Mouse (Mus musculus) limb, embryonic 13.5 days (tissue): ENCODE data around the gene P2rx1. TPM values are rescaled to one million over a fixed set of nuclear protein-coding genes. Genes with fewer than 3 reads are reported as not detected.

Source experiments
- ATAC-seq: fragments of 200-750 bp; cut with Nextera tagmentation; 2 replicates; pipeline ENCODE4 v1.8.0; 2017; ENCODE audit warnings: low read depth, moderate number of reproducible peaks, moderate TSS enrichment; ENCODE audit not compliant: low FRiP score
- H3K27ac ChIP-seq: fragments of 300-500 bp; sonication (generic); 2 replicates; pipeline ENCODE4 v1.5.1; 2015; ENCODE audit warnings: inconsistent platforms, mild to moderate bottlenecking, moderate library complexity
- H3K27me3 ChIP-seq: fragments of 300-500 bp; sonication (generic); 2 replicates; pipeline ENCODE4 v1.6.1; 2015; ENCODE audit warnings: mild to moderate bottlenecking, inconsistent platforms
- H3K36me3 ChIP-seq: fragments of 300-500 bp; sonication (generic); 2 replicates; pipeline ENCODE4 v1.6.1; 2015; ENCODE audit warnings: inconsistent platforms, mild to moderate bottlenecking, moderate library complexity
- H3K4me1 ChIP-seq: fragments of 300-500 bp; sonication (generic); 2 replicates; pipeline ENCODE4 v1.6.1; 2015; ENCODE audit warnings: inconsistent platforms
- H3K4me2 ChIP-seq: fragments of 300-500 bp; sonication (generic); replicated peaks from 2 replicates; pipeline ENCODE4 v1.6.1; 2015; ENCODE audit warnings: inconsistent platforms, mild to moderate bottlenecking, moderate library complexity
- H3K4me3 ChIP-seq: fragments of 300-500 bp; sonication (generic); 2 replicates; pipeline ENCODE4 v1.5.1; 2015; ENCODE audit warnings: moderate library complexity, mild to moderate bottlenecking, inconsistent platforms
- H3K9ac ChIP-seq: fragments of 300-500 bp; sonication (generic); 2 replicates; pipeline ENCODE4 v1.6.1; 2015; ENCODE audit warnings: mild to moderate bottlenecking, inconsistent platforms
- H3K9me3 ChIP-seq: fragments of 300-500 bp; sonication (generic); 2 replicates; pipeline ENCODE4 v1.6.1; 2016; ENCODE audit warnings: inconsistent platforms
- WGBS: fragments of 180-500 bp; shearing (Covaris S2); methylation state at CpG from one replicate; pipeline ENCODE4 v1.1.7; 2015; 5-methylcytosine and 5-hydroxymethylcytosine counted together
- polyA plus RNA-seq: library from polyadenylated mRNA; unstranded; fragments of >200 nt; fragmentation: Nextera tagmentation; extraction: Ambion mirVana; gene quantifications from 2 replicates; pipeline ENCODE4 v1.2.1, GENCODE M21; 2015

P2rx1 gene
- polyA plus RNA-seq, 1 experiment from 2014 or later, result 0.84 TPM

DNA sequence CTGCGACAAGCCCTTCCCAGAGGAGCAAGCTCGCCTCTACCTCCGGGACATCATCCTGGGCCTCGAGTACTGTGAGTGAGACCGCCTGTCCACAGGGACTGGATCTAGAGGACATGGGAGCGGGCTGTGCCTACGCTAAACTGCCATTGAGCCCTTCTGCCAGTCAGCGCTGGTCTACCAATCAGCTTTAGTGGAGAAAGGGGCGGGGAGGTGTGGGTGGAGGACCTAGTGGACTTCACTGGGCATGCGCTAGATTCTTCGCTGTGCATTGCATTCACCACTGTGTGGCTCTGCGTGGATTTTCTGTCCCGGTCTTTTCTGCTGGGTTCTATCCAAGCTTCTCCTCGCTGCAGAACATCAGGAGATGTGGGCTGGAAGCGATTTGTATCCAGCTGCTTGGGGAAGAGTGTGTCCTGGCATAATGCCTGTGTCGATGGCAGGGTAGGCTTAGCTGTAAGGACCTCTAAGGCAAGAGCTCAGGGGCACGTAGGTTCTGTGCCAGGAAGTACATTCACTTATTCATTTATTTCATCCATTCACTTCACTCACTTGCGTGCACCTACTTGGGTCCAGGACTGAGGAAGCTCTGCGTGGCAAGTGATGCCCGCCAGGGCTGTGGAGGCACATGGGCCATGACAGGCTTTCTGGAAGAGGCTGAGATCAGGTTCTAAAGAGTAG is 32.1 kb downstream of the P2rx1 start:
- Histone ChIP-seq H3K36me3 (no peaks in the 10 kb centered on the region), H3K4me3 (peak overlapping the region; percentile 37), H3K27me3 (no peaks in the 10 kb centered on the region), H3K4me2 (peak overlapping the region; percentile 70), H3K9me3 (no peaks in the 10 kb centered on the region), H3K4me1 (peaks cover 9% of the 10 kb centered on the region), H3K27ac (peak overlapping the region; percentile 78), H3K9ac (peak overlapping the region; percentile 60)
- WGBS, result 23% methylated on average over 20 of the region's 20 CpGs
- ATAC-seq, result peak; percentile 92

DNA sequence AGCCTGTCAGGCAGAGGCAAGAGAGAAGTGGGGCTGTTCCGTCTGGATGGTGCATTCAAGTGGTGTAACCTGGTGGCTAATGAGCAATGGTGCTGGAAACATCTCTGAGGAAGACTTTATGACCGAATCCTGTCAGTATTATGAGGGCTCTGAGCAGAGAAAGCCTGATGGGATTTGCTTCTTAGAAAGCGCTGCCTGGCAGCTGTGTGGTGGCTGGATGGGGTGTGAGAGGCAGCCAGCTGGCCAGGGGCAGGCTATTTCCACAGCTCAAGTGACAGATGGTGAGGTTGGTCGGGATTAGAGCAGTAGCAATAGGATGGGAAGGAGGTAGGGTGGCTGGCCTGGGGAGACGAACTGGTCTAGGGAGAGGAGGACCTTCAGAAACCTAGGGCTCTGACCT is 32.6 kb downstream of the P2rx1 start:
- H3K27ac ChIP-seq, result peak overlapping the region; percentile 78
- 53% methylated on average over 5 of the region's 5 CpGs for WGBS
- no peaks in the 10 kb centered on the region for H3K9me3 ChIP-seq
- peak overlapping the region; percentile 70 for H3K4me2 ChIP-seq
- peak overlapping the region; percentile 60; the same call in 1 of the 2 replicates for H3K9ac ChIP-seq
- 0 out of 2 replicates have a peak overlapping the region, but pooled peaks have one; percentile 37 for H3K4me3 ChIP-seq
- peaks cover 9% of the 10 kb centered on the region for H3K4me1 ChIP-seq
- ATAC-seq, result peak; percentile 17
- no peaks in the 10 kb centered on the region for H3K36me3 ChIP-seq
- H3K27me3 ChIP-seq, result no peaks in the 10 kb centered on the region

DNA sequence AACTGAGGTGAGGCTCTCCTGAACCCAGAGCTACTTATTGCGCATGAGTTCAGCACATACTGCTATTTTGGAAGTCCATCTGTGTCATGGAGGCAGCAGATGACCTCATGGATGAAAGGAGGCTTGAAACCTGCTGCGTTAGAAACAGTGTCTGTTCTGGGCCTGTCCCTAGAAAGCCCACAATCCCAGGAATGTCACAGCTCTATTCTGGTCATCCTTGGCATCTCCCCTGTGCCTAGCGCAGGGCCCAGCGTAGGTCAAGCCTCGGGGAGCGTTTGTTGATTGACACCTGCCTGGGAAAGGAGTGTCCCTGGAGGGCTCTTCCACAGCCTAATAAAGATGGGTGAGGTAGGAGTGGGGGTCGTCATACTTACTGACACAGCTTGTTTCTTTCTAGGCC is 37.2 kb downstream of the P2rx1 start:
- no peak overlapping the region for H3K27ac ChIP-seq
- WGBS, result 80% methylated on average over 7 of the region's 7 CpGs
- no peaks in the 10 kb centered on the region for H3K27me3 ChIP-seq
- no peak overlapping the region for H3K4me3 ChIP-seq
- no peak for ATAC-seq
- H3K4me1 ChIP-seq, result peaks cover 7% of the 10 kb centered on the region
- H3K4me2 ChIP-seq, result no peak overlapping the region
- H3K9me3 ChIP-seq, result no peaks in the 10 kb centered on the region
- peaks cover 21% of the 10 kb centered on the region; the same call in 1 of the 2 replicates for H3K36me3 ChIP-seq
- no peak overlapping the region for H3K9ac ChIP-seq

GRCm38 (mm10) chr11:73036889-73037288 is 38.0 kb downstream of the P2rx1 start:
- H3K27ac ChIP-seq, result no peak overlapping the region
- no peaks in the 10 kb centered on the region for H3K27me3 ChIP-seq
- H3K4me2 ChIP-seq, result no peak overlapping the region
- H3K4me1 ChIP-seq, result no peaks in the 10 kb centered on the region; the same call in 1 of the 2 replicates
- 57% methylated on average over 6 of the region's 6 CpGs for WGBS
- H3K9me3 ChIP-seq, result no peaks in the 10 kb centered on the region
- H3K36me3 ChIP-seq, result peaks cover 22% of the 10 kb centered on the region; the same call in 1 of the 2 replicates
- peak; percentile 45 for ATAC-seq
- H3K4me3 ChIP-seq, result no peak overlapping the region
- no peak overlapping the region for H3K9ac ChIP-seq

DNA sequence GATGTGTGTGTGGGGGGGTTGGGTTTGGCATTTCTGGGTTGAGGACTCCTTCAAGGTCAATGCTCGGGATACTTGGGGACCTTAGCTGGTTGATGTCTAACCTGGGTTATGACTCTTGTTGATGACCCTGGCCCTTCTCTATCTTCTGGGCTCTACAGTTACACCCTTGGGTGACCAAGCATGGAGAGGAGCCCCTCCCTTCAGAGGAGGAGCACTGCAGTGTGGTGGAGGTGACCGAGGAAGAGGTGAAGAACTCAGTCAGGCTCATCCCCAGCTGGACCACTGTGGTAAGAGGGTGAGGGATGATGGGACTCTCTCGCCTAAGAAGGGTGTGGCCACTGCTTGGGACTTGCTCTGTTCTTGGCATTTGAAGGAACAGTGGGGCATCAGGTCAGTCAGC is 38.8 kb downstream of the P2rx1 start:
- H3K4me2 ChIP-seq, result no peak overlapping the region
- WGBS, result 89% methylated on average over 3 of the region's 3 CpGs
- no peak overlapping the region for H3K27ac ChIP-seq
- no peak overlapping the region for H3K9ac ChIP-seq
- H3K36me3 ChIP-seq, result peaks cover 22% of the 10 kb centered on the region; the same call in 1 of the 2 replicates
- no peaks in the 10 kb centered on the region for H3K4me1 ChIP-seq
- no peaks in the 10 kb centered on the region for H3K27me3 ChIP-seq
- ATAC-seq, result no peak
- H3K4me3 ChIP-seq, result no peak overlapping the region
- H3K9me3 ChIP-seq, result no peaks in the 10 kb centered on the region

DNA sequence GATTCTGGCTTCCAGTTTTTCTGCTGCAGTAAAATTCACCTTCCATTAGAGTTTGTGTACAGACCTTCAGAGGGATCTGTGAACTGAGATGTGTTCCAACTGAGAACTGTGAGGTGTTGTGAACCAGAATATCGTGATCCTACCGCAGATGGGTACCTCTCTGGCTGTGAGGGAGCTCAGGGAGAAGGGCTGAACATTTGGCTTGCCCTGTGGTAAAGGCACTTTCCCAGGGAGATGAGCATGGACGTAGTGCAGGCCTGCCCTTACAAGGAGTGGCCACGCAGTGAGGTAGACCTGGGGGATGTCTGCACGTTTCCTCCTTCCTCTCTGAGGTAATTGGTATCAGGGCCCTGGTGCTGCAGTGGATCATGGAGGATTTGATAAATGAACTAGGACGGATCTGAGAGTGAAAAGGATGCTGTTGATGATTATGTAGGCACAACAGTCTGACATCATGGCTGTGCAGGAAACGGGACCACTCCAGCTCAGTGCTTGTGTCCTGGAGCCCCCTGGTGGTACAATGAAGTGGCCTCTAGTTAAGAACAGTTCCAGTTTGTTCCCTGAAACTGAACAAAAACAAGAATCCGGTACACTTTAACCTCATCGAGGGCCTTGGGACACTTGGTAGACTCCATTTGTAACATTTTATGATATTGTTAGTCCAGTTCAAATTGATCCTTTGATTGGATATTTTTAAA is 40.3 kb downstream of the P2rx1 start:
- ATAC-seq, result peak; percentile 52; the same call in 1 of the 2 replicates

DNA sequence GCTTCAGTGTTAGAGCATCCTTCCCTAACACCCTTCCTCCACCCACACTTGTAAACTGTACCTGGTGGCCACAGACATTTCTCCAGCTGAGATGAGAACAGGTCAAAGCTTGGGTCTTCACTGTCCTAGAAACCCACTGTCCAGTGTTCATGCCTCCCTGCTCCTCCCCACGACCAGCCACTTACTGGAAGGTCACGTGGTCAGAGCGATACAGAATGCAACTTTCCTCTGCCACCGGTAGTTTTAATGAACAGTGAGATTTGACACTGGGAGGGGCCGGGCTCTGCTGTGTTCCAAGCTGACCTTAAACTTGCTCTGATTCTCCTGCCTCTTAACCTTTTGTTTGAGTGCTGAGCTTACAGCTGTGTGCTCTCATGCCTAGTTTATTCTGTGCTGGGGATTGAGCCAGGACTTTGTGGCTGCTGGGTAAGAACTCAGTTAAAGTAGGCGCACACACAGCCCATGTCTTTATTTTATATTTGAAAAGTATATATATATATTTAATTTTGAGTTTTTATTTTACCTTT is 45.4 kb downstream of the P2rx1 start:
- Histone ChIP-seq H3K36me3 (peaks cover 11% of the 10 kb centered on the region; the same call in 1 of the 2 replicates), H3K4me2 (no peak overlapping the region), H3K4me1 (peaks cover 20% of the 10 kb centered on the region), H3K27me3 (no peaks in the 10 kb centered on the region), H3K27ac (no peak overlapping the region), H3K9me3 (no peaks in the 10 kb centered on the region), H3K9ac (0 out of 2 replicates have a peak overlapping the region, but pooled peaks have one; percentile 25), H3K4me3 (no peak overlapping the region)
- ATAC-seq, result no peak
- 49% methylated on average over 6 of the region's 6 CpGs for WGBS

More for the DNA sequence above, 40.3 kb downstream of the P2rx1 start:
- Histone ChIP-seq H3K27me3 (no peaks in the 10 kb centered on the region), H3K27ac (no peak overlapping the region), H3K36me3 (peaks cover 22% of the 10 kb centered on the region; the same call in 1 of the 2 replicates), H3K9me3 (no peaks in the 10 kb centered on the region), H3K4me1 (0 out of 2 replicates have a peak, but pooled peaks cover 7% of the 10 kb centered on the region), H3K4me2 (no peak overlapping the region), H3K9ac (no peak overlapping the region), H3K4me3 (no peak overlapping the region)
- 61% methylated on average over 9 of the region's 9 CpGs for WGBS

DNA sequence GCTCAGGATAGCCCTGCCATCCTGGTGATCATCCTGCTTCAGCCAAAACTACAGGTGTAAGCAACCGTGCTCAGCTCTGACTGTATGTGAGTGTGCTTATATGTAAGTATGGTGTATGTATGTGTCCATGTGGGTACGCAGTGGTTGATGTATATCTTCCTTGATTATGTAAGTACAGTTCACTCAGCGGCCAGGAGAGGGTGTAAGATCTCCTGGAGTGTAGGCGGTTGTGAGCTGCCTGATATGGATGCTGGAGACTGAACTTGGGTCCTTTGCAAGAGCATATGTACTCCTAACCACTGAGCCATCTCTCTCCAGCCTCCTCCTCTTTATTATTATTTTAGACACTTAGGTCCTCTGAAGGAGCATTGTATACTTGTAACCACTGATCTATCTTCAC is 45.9 kb downstream of the P2rx1 start:
- no peak overlapping the region for H3K4me2 ChIP-seq
- ATAC-seq, result no peak
- H3K4me1 ChIP-seq, result peaks cover 24% of the 10 kb centered on the region
- H3K27me3 ChIP-seq, result no peaks in the 10 kb centered on the region
- H3K27ac ChIP-seq, result no peak overlapping the region
- 75% methylated on average over 4 of the region's 4 CpGs for WGBS
- H3K9me3 ChIP-seq, result no peaks in the 10 kb centered on the region
- H3K36me3 ChIP-seq, result peaks cover 11% of the 10 kb centered on the region; the same call in 1 of the 2 replicates
- no peak overlapping the region for H3K4me3 ChIP-seq
- H3K9ac ChIP-seq, result no peak overlapping the region

DNA sequence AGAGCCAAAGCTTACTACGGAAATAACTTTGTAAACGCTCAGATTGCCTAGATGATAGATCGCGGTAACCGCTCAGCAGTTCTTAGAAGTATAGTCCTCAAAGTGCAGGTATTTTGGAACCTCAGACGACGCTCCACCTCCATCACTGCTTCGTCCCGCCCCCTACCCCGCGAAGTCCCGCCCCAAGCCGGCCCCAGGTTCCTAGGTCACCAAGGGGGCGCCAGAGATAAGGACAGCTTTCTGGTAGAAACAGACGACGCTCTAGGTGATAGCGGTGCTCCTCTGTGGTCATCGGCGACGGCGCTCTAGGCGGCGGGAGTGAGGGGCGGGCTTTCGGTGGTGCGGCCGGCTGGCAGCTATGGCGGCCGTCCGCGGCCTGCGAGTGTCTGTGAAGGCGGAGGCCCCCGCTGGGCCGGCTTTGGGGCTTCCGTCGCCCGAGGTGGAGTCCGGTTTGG is 48.7 kb downstream of the P2rx1 start, which contains the start of gene Ncbp3:
Gene Ncbp3 (plus strand): TSS at position 242 of the 455 bp plus-strand sequence.
- H3K4me2 ChIP-seq, result peak within 1 kb of the TSS; percentile 82
- peaks cover 17% of the 10 kb centered on the region for H3K36me3 ChIP-seq
- peak within 1 kb of the TSS; percentile 92 for H3K9ac ChIP-seq
- peak within 1 kb of the TSS; percentile 90 for H3K4me3 ChIP-seq
- ATAC-seq, result peak; percentile 96
- under 1% methylated on average over 39 of the region's 39 CpGs for WGBS
- H3K9me3 ChIP-seq, result no peaks in the 10 kb centered on the region
- no peaks in the 10 kb centered on the region for H3K27me3 ChIP-seq
- peaks cover 24% of the 10 kb centered on the region for H3K4me1 ChIP-seq
- H3K27ac ChIP-seq, result peak within 1 kb of the TSS; percentile 81

DNA sequence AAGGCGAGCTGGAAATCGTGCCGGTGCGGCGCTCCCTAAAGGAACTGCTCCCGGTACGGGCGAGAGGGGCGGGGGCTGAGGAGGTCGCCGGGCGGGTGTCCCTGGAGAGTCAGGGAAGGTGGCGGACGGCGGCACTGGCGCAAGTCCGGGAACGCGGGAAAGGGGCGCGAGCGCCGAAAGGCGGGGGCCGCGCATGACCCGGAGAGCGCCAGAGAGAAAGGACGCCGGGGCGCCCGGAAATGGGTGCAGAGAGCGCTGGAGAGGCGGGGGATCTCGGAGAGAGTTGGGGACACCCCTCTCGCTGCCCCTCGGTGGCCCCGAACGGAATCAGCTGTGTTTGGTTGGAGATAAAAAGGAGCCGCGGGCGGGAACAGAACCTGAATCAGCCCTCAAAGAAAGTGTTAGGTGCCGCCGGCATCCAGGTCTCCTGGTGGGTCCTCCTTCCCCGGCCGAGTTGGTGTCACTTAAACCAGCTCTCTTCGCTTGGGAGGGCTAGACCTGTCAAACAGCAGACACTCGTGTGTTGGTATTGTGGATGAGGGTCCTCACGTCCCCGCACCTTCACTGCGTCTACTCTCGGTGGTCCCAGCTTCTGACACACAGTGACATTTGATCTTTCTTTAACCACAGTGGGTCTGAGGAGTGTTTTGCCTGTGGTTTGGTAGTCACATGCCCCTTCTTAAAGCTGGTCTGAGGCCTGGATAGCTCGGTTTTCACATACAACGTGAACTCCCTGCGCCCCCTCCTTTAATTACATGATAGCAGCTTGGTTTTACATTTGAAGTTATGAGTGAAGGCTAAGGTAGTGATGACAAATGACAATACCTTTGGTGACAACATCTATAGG is 49.4 kb downstream of the P2rx1 start:
- peak; percentile 55 for ATAC-seq
- 1% methylated on average over 51 of the region's 55 CpGs for WGBS
- Histone ChIP-seq H3K4me1 (peaks cover 24% of the 10 kb centered on the region), H3K9ac (peak overlapping the region; percentile 92), H3K27me3 (no peaks in the 10 kb centered on the region), H3K9me3 (no peaks in the 10 kb centered on the region), H3K36me3 (peaks cover 22% of the 10 kb centered on the region), H3K4me2 (peak overlapping the region; percentile 82), H3K27ac (peak overlapping the region; percentile 81), H3K4me3 (peak overlapping the region; percentile 90)

- ATAC-seq, result no peak
- H3K4me3 ChIP-seq, result peak overlapping the region; percentile 90
- no peaks in the 10 kb centered on the region for H3K9me3 ChIP-seq
- no peak overlapping the region for H3K27ac ChIP-seq
- H3K9ac ChIP-seq, result no peak overlapping the region; the same call in 1 of the 2 replicates
- H3K4me1 ChIP-seq, result peaks cover 17% of the 10 kb centered on the region
- H3K36me3 ChIP-seq, result peaks cover 33% of the 10 kb centered on the region
- H3K4me2 ChIP-seq, result peak overlapping the region; percentile 82
- no peaks in the 10 kb centered on the region for H3K27me3 ChIP-seq
- 4% methylated on average over 4 of the region's 4 CpGs for WGBS
Observed at GRCm38 (mm10) chr11:73049335-73049734, 50.4 kb downstream of the P2rx1 start.
